ENCODE assay signal across 7 mouse cellular contexts in genomic region chr14:105895961-105896651, GRCm38 (mm10). TPM values are rescaled to one million over a fixed set of nuclear protein-coding genes. Genes with fewer than 3 reads are reported as not detected.
DNase-seq lines count a peak whose midpoint lies in the region; ATAC-seq and TF ChIP-seq lines count a peak whose summit lies in the region.

No protein-coding gene starts in this region.

- no peaks in the 10 kb centered on the region for H3K27me3 ChIP-seq in heart, adult 2 months (ENCODE audit: control insufficient read depth, insufficient read depth, low read length)
- no peaks in the 10 kb centered on the region for H3K27me3 ChIP-seq in kidney, adult 2 months (replicated peaks; ENCODE audit: control insufficient read depth, insufficient read depth, low read length)
- H3K27me3 ChIP-seq in midbrain, embryonic 16.5 days (ENCODE audit: control insufficient read depth, insufficient read depth, low read depth, low read length), result no peaks in the 10 kb centered on the region

- peak overlapping the region; percentile 80 for H3K4me2 ChIP-seq in midbrain, embryonic 16.5 days (ENCODE audit: low read length)

- no peaks in the 10 kb centered on the region; the same call in none of the 2 replicates for H3K4me1 ChIP-seq in heart, adult 2 months (ENCODE audit: control insufficient read depth, insufficient read depth, low read length)
- no peaks in the 10 kb centered on the region; the same call in 1 of the 2 replicates for H3K4me1 ChIP-seq in kidney, adult 2 months (ENCODE audit: control insufficient read depth, insufficient read depth, low read length)
- H3K4me1 ChIP-seq in midbrain, embryonic 16.5 days (ENCODE audit: control insufficient read depth, insufficient read depth, low read length), result peaks cover 14% of the 10 kb centered on the region

- TF ChIP-seq EP300 in heart, adult 2 months (IDR thresholded peaks at IDR 0.05; ENCODE audit: insufficient read depth, low read depth, low read length), result no peak

- intact Hi-C loops in heart, adult 2 months (cut with DNase I), result loop anchor here (2.0 to 5.0 kb wide), 7 partner anchors 163 to 724 kb away; partner anchors contain the start of gene Ndfip2

- no peaks in the 10 kb centered on the region for H3K9me3 ChIP-seq in midbrain, embryonic 16.5 days (replicated peaks; ENCODE audit: control insufficient read depth, low read length, poor library complexity, severe bottlenecking)

- DNase-seq in adrenal gland, postnatal 4 days (ENCODE audit: low spot score in 2 of 2), result peak; percentile 14 to 22
- DNase-seq in embryo, embryonic 9.5 days (ENCODE audit: extremely low spot score), result peak; percentile 57
- peak; percentile 71 to 78 for DNase-seq in heart, adult 2 months
- peak; percentile 73 for DNase-seq in kidney, adult 2 months
- DNase-seq in liver, result peak; percentile 38
- DNase-seq in spleen, postnatal 4 days (ENCODE audit: low spot score in 2 of 2), result peak; percentile 23 to 68

- peak overlapping the region; percentile 77 for H3K4me3 ChIP-seq in heart, adult 2 months
- H3K4me3 ChIP-seq in kidney, adult 2 months (ENCODE audit: insufficient read depth, low read depth, low read length), result peak overlapping the region; percentile 93
- peak overlapping the region; percentile 65 for H3K4me3 ChIP-seq in midbrain, embryonic 16.5 days (ENCODE audit: low read depth, low read length)

- H3K27ac ChIP-seq in heart, adult 2 months, result peak overlapping the region; percentile 97
- peak overlapping the region; percentile 69 for H3K27ac ChIP-seq in kidney, adult 2 months (ENCODE audit: insufficient read depth, low read depth, low read length)
- peak overlapping the region; percentile 99 for H3K27ac ChIP-seq in midbrain, embryonic 16.5 days (ENCODE audit: low read length)

- H3K79me2 ChIP-seq in heart, adult 2 months (replicated peaks; ENCODE audit: control insufficient read depth, insufficient read depth, low read length), result no peaks in the 10 kb centered on the region

- H3K36me3 ChIP-seq in heart, adult 2 months (ENCODE audit: control insufficient read depth, insufficient read depth, low read length), result peaks cover 10% of the 10 kb centered on the region
- H3K36me3 ChIP-seq in kidney, adult 2 months (ENCODE audit: control insufficient read depth, insufficient read depth, low read length), result no peaks in the 10 kb centered on the region
- H3K36me3 ChIP-seq in midbrain, embryonic 16.5 days (ENCODE audit: control insufficient read depth, insufficient read depth, low read length), result no peaks in the 10 kb centered on the region

- ATAC-seq in midbrain, embryonic 16.5 days, result 0 out of 2 replicates have a peak, but pooled peaks have one; percentile 13

- TF ChIP-seq CTCF in heart, adult 2 months (IDR thresholded peaks at IDR 0.05), result no peak
- TF ChIP-seq CTCF in kidney, adult 2 months (conservative IDR thresholded peaks at IDR 0.05; ENCODE audit: insufficient read depth, insufficient read length, low read depth, low read length), result no peak

- TF ChIP-seq POLR2A in heart, adult 2 months (IDR thresholded peaks at IDR 0.05; ENCODE audit: insufficient read depth, low read depth, low read length), result 0 out of 2 replicates have a peak, but pooled peaks have one; percentile 11
- no peak for TF ChIP-seq POLR2A in kidney, adult 2 months (IDR thresholded peaks at IDR 0.05; ENCODE audit: low read depth, low read length)

- under 1% methylated on average over 50 of the region's 50 CpGs for WGBS in heart, adult 2 months
- WGBS in kidney, adult 2 months, result under 1% methylated on average over 50 of the region's 50 CpGs
- WGBS in midbrain, embryonic 16.5 days, result under 1% methylated on average over 50 of the region's 50 CpGs

- peak overlapping the region; percentile 79 for H3K9ac ChIP-seq in heart, adult 2 months (ENCODE audit: low read depth, low read length)
- H3K9ac ChIP-seq in midbrain, embryonic 16.5 days (ENCODE audit: low read depth, low read length), result peak overlapping the region; percentile 72

RNA-seq across cellular contexts. Expression of gene Spry2, which starts 0.5 kb away (rescaled TPM):
- 10 to 100 TPM; 51.5 to 55.0 TPM for total RNA-seq in adrenal gland, postnatal 4 days (2021)
- total RNA-seq in heart, adult 2 months (2021), result 10 to 100 TPM; 20.3 to 25.9 TPM
- polyA plus RNA-seq in heart, adult 2 months (2012; rRNA removed), result 14.8 and 21.2 TPM in 2 replicates
- 14.3 and 14.4 TPM in 2 replicates for polyA plus RNA-seq in kidney, adult 2 months (2012; rRNA removed)
- polyA plus RNA-seq in midbrain, embryonic 16.5 days (2015; fragmentation: Nextera tagmentation; extraction: Ambion mirVana), result 30.4 and 31.0 TPM in 2 replicates

Comparison
In these comparisons a context has a peak if more than half of its experiments do, and no peak if none do; other contexts are left out.
1. Peak in every context shown above with its lines: DNase-seq, ATAC-seq, H3K4me3 ChIP-seq and H3K27ac ChIP-seq.
2. DNase-seq: peak in every context shown above with its lines; median percentile 74 in heart, adult 2 months; 73 in kidney, adult 2 months; 57 in embryo, embryonic 9.5 days; 46 in spleen, postnatal 4 days; 38 in liver; 18 in adrenal gland, postnatal 4 days.